Mouse (Mus musculus) liver, adult 2 months (tissue): Measurements from ENCODE around the gene Gm37240.

Experiments used
- CTCF ChIP-seq: fragments of 200-500 bp; IDR thresholded peaks from 2 replicates; pipeline ENCODE4 v1.5.1; 2011; ENCODE audit warnings: low read depth, low read length, control low read depth
- POLR2A ChIP-seq: fragments of 200-500 bp; IDR thresholded peaks from 2 replicates; pipeline ENCODE4 v1.6.1; 2011; ENCODE audit warnings: low read length, control low read depth; ENCODE audit not compliant: insufficient read depth; ENCODE audit errors: extremely low read depth

DNA sequence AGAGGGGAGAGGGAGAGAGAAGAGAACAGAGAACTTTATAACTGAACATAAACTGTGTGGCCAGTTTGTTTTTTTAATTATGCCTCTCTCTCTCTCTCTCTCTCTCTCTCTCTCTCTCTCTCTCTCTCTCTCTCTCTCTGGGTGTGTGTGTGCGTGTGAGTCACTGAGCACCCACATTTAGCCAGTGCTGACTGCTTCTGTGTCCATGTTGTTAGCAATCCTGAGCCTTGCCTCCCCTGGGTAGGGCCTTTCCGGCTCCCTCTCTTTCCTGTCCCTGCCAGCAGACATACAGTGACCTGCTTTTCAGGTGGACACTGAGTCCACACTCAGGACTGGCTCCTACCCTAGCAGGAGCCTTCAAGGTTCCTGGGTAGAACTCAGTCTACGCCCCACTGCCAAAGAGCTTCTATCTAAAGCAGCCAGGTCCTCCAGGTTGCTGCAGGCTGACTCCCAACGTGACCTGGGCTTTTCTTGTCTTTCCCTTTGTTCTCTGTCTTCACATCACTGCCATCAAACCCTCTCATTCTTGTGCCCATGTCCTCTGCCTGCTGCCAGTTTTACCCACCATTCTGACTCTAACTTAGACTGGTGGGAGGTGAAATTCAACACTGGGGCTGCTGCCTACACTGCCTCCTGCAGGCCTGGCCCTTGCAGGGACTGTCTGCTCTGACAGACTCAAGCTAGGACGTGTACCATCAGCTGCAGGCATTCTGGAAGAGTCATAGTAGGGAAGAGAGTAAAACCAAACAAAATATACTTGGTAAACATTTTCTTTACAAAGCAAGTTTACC lies 153.2 kb downstream of the Gm37240 start:
- no peak for TF ChIP-seq CTCF
- TF ChIP-seq POLR2A = no peak
